Mouse (Mus musculus) left cerebral cortex, adult 18-20 months (tissue): ENCODE results near the gene Slc4a11. TPM values are rescaled to one million over a fixed set of nuclear protein-coding genes. Genes with fewer than 3 reads are reported as not detected.

Experiments used
- DNase-seq, 2 experiments: peaks; one replicate each; pipeline ENCODE4 v3.0.0; 2021 to 2022; ENCODE audit warnings: low spot score in 2 of 2, mixed read lengths in 1 of 2
- long read RNA-seq, 2 experiments: library from polyadenylated mRNA; stranded (forward); transcript quantifications; one replicate each; pipeline ENCODE4 v2.0.0; 2021
- total RNA-seq, 2 experiments: library from RNA; stranded (reverse); gene quantifications; 2 replicates each; pipeline ENCODE4 v1.2.3; 2021

Gene Slc4a11
- total RNA-seq: 1 to 10 TPM; 2.1 to 4.4 TPM
- long read RNA-seq, experiment 1, partial matches to known transcripts: 1 of 9 reads
- long read RNA-seq, experiment 1, other reads (novel, unspliced or antisense): 7 of 9 reads
- long read RNA-seq, experiment 2, partial matches to known transcripts: 1 of 4 reads
- long read RNA-seq, experiment 2, other reads (novel, unspliced or antisense): 3 of 4 reads

GRCm38 (mm10) chr2:130697153-130697810, at the start of gene Slc4a11:
Gene Slc4a11 (minus strand): TSS chr2:130697519.
- DNase-seq: peak; percentile 29 to 42

GRCm38 (mm10) chr2:130743576-130743975, 46.3 kb upstream of the Slc4a11 start:
- DNase-seq: no peak

DNA sequence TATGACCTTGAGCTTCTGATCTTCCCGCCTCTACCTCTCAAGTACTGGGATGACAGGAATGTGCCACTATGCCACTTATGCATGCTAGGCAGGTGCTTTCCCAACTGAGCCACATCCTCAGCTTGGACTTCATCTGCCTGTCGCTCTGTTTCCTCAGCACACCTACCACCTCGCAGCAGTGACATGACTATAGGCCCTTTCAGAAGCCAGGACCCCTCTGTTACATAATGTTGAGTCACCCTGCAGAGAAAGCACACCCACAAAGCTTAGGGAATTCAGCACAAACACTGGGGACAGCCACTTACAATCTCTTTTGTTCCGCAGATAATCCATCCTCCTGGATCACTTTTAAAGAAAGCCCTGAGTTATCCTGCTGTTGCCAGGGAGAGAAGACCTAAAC, 42.8 kb upstream of the Slc4a11 start:
- no peak for DNase-seq

GRCm38 (mm10) chr2:130738019-130738418, 40.7 kb upstream of the Slc4a11 start:
- peak; percentile 63 to 64 for DNase-seq

- no peak for DNase-seq
Measured at GRCm38 (mm10) chr2:130735281-130735680, 38.0 kb upstream of the Slc4a11 start.

DNA sequence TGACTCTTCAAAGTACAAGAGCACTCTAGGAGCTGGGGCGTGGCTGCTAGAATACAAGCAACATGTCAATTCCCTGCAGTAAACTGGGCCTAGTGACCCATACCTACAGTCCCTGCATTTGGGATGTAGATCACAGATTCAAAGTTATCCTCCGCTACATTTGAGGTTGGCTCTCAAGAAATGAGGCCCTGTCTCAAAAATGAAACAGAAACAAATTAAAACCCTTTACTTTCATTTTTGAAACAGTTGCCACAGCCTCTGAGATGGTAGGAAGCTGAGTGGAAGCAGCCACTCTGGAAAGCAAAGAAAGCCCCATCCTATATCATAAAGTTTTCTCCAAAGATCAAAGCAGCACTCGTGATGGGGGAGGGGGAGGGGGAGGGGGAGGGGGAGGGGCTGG, 36.1 kb upstream of the Slc4a11 start:
- no peak for DNase-seq

DNA sequence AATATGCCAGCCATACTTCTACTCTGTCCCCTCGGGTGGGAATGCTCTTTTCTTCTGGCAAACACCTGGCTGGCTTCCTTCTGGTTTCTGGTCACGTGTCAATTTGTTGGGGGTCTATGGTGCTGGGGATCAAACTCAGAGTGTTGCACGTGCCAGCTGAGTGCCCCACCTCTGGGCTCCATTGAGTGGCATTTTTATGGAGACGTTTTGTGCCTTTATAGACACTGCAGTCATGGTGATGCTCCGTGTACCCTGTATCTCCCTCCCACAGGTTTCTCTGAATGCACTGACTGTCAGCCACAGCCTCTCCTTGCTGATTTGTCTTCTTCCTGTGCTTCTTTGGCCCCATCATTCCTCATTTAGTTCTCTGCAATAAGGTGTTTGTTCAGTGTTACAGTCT, 34.5 kb upstream of the Slc4a11 start:
- DNase-seq: no peak

GRCm38 (mm10) chr2:130730746-130731145, 33.4 kb upstream of the Slc4a11 start:
- no peak for DNase-seq

DNA sequence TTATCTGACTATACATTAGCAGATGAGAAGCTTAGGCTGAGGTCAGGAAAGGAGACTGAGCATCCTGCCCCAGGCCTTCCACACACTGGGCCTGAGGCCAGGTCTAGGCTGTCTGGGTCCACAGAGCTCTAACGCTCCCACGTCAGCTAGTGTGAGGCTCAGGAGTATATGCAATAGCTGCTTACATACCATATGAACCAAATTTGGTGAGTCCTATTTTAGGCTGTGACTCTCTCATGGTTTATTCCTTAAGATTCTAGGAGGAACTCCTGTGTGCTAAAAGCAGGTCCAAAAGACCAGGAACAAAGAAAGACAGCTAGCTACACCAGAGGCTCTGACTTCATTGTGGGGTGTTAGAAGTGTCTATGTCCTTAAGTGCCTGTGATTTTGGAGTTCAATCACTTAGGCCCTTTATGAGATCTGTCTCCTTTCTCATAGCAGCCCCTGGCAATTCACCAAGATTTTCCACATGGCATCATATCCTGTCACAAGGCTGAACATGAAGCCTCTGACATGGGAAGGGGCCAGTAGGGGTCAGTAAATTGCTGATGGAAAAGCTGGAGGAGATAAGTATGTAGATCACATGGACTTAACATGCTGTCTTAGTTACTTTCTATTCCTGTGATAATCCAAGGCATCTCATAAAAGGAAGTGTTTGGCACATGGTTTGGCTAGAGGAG, 31.7 kb upstream of the Slc4a11 start:
- DNase-seq: no peak

DNA sequence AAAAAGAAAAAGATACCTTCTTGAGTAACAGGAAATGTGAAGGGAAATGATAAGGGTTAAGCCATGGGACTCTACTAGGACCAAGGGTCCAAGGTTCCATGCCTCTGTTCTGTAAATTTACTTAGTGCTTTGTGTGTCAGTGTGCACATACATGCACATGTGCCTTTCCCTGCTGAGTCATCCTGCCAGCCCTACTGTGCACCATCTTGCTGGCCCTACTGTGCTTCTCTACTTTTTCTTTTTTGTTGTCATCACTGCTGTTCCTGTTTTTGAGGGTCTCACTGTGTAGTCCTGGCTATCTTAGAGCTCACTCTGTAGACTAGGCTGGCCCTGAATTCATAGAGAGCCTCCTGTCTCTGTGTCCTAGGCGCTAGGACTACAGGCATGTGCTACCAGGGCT, 30.4 kb upstream of the Slc4a11 start:
- no peak for DNase-seq

DNA sequence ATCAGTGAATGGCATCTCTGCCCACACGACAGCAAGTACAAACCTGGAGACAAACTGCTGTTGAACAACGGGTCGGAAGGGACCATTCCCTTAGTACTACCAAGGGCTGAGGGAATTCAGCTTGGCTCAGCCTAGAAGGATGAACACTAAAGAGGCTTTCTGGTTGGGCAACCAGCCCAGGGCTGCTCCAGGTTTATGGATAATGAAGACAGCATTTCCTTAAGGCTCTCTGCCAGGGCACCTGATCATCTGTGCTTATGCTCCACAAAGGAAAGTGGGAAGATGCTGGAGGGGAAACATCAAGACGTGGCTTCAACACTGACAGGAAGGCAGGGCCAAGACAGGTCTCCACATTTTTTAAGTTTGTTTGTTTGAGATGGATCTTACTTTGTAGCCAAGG, 27.1 kb upstream of the Slc4a11 start:
- no peak for DNase-seq

DNA sequence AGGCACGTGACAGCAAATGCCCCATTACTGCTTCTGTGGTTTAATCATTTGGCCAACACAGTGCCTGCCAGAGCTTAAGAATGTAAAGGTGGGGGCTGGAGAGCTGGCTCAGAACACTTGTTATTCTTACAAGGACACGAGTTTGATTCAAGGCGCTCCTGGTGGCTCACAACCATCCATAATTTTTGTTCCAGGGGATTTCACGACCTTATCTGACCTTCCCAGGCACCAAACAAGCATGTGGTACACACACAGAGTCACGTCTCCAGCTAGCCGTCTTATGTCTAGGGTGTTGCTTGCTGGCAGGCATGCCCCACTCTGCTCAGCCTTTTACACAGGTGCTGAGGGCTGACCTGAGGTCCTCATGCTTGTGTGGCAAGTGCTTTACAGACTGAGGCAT, 20.6 kb upstream of the Slc4a11 start:
- DNase-seq: no peak

DNA sequence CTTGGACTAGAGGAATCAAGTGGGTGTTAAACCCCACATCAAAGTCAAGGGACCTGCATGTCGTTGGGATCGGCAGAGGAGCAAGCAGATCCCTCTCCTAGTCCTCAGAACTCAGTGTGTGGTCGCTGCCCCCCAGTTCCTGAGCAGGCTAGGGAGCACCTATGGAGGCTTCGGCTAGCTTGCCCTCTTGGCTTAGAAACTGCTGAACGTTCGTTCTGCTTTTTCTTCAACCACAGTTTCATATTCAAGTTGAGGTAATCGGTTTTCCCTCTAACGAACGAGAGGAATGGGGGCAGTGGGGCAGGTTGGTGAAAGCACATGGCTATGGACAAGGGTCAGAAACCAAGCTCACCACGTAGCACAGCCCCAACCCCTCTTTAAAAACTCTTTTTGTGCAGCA, 9.7 kb upstream of the Slc4a11 start:
- DNase-seq: no peak

GRCm38 (mm10) chr2:130706602-130707001, 9.3 kb upstream of the Slc4a11 start:
- DNase-seq: no peak

DNA sequence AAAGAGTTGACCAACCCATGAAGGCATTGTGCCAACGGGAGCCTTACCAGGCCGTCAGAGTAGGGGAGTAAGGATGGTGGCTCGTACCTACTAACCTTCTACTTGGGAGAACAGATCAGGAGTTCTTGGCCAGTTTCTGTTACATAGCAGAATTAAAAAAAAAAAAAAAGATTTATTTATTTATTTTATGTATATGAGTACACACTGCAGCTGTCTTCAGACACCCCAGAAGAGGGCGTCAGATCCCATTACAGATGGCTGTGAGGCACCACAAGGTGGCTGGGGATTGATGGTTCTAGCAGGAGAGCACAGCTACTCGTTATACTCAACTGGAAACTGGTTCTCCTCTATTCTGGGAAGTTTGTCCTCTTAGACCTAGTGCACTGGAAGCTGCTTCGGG, 7.9 kb upstream of the Slc4a11 start:
- DNase-seq: no peak

GRCm38 (mm10) chr2:130704040-130705001, 7.0 kb upstream of the Slc4a11 start:
- no peak for DNase-seq

- DNase-seq: peak; percentile 27 to 36
Measured at GRCm38 (mm10) chr2:130697821-130698266, 525 bp upstream of the Slc4a11 start.

- DNase-seq: peak in 1 of 2 experiments; percentile 19
Measured at GRCm38 (mm10) chr2:130696700-130697152, 593 bp downstream of the Slc4a11 start.

DNA sequence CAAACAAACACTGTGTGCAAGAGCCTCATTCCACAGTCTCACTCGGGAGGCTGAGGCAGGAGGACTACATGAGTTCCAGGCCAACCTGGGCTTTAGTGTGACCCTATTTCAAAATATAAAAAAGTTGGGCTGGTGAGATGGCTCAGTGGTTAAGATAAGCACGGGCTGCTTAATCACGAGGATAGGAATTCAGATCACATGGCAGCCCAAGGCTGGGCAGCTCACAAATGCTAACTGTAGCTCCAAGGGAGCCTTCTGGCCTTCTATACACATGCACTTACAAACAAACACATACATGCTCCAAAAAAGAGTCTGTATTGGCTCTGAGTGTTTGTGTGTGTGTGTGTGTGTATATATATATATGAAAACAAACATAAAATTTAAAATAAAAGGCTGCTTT, 3.8 kb downstream of the Slc4a11 start:
- no peak for DNase-seq

DNA sequence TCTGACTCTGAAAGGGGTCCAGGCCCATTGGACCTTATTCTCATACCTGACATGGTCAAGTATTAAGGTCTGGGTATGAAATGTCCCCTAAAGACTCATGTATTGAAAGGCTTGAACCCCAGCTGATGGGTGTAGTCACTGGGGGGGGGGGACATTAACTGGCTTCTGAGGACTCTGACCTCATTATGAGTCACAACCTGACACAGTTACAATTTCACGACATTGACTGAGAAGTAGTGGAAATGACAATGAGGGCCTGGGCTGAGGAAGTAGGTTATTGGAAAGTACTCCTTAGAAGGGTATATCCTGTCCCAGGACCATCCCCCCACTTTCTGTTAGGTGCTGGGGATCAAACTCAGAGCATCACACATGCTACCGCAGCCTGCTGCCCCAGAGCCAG, 8.3 kb downstream of the Slc4a11 start:
- no peak for DNase-seq

- DNase-seq: no peak
Measured at GRCm38 (mm10) chr2:130685426-130685825, 11.9 kb downstream of the Slc4a11 start.
